Mouse (Mus musculus): ENCODE results near the gene Bank1.

- no peak for TF ChIP-seq CTCF (IDR thresholded peaks at IDR 0.05; ENCODE audit: low read depth)
- no peak for TF ChIP-seq EP300 (IDR thresholded peaks at IDR 0.05; ENCODE audit: low read depth)
Measured at GRCm38 (mm10) chr3:136086948-136087660, 238.8 kb downstream of the Bank1 start.
